ENCODE assay signal across 15 mouse cellular contexts in the genomic region with DNA sequence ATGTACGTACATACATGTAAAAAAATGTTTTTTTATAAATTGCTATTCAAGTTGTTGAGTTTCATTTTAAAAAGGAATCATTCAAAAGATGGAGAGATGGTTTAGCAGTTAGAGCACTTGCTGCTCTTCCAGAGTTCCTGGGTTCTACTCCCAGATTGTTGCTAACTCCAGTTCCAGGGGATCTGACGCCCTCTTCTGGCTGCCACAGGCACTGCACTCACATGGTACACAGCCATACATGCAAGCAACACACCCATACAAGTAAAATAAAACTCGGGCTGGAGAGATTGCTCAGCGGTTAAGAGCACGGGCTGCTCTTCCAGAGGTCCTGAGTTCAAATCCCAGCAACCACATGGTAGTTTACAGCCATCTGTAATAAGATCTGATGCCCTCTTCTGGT. TPM values are rescaled to one million over a fixed set of nuclear protein-coding genes. Genes with fewer than 3 reads are reported as not detected.
DNase-seq lines count a peak whose midpoint lies in the region; TF ChIP-seq lines count a peak whose summit lies in the region.
"Had no signal": no experiment of that assay in that cellular context is flagged by ENCODE, and none has a peak within 500 bp of the region (broad histone marks: within the 10 kb centered on the region; RNA-seq: fewer than 3 reads in every experiment).

No protein-coding gene starts in this region.

- H3K36me3 ChIP-seq in testis, adult 2 months (ENCODE audit: control insufficient read depth, insufficient read depth, low read length): no peaks in the 10 kb centered on the region
- H3K36me3 ChIP-seq: embryonic facial prominence, embryonic 15.5 days; forebrain, embryonic 12.5 days; hindbrain, embryonic 15.5 days; limb, embryonic 15.5 days; midbrain, embryonic 10.5 days had no signal

- H3K27ac ChIP-seq in layer of hippocampus, adult 2 months: no peak overlapping the region
- no peak overlapping the region for H3K27ac ChIP-seq in testis, adult 2 months (ENCODE audit: control insufficient read depth, insufficient read depth, low read depth, low read length)
- H3K27ac ChIP-seq in bone marrow, adult 2 months (ENCODE audit: control insufficient read depth, insufficient read depth, low read depth, low read length, poor library complexity): no peak overlapping the region
- H3K27ac ChIP-seq: embryonic facial prominence, embryonic 15.5 days; forebrain, embryonic 12.5 days; hindbrain, embryonic 15.5 days; limb, embryonic 15.5 days; midbrain, embryonic 10.5 days had no signal

- intact Hi-C loops in gastrocnemius, postnatal 36 days (cut with DNase I): no loop called here

- no peaks in the 10 kb centered on the region for H3K27me3 ChIP-seq in testis, adult 2 months (ENCODE audit: control insufficient read depth, insufficient read depth, low read length)
- H3K27me3 ChIP-seq: embryonic facial prominence, embryonic 15.5 days; forebrain, embryonic 12.5 days; hindbrain, embryonic 15.5 days; limb, embryonic 15.5 days had no signal

- no peak for TF ChIP-seq POLR2A in testis, adult 2 months (IDR thresholded peaks at IDR 0.05; ENCODE audit: control insufficient read depth, low read depth, low read length)
- TF ChIP-seq POLR2A in bone marrow, adult 2 months (IDR thresholded peaks at IDR 0.05; ENCODE audit: borderline replicate concordance, control insufficient read depth, low read depth, low read length): no peak

- no peak overlapping the region for H3K4me3 ChIP-seq in layer of hippocampus, adult 2 months
- no peak overlapping the region for H3K4me3 ChIP-seq in testis, adult 2 months (ENCODE audit: control insufficient read depth, low read depth, low read length)
- H3K4me3 ChIP-seq in bone marrow, adult 2 months (replicated peaks; ENCODE audit: control insufficient read depth, low read depth, low read length): no peak overlapping the region
- H3K4me3 ChIP-seq: embryonic facial prominence, embryonic 15.5 days; forebrain, embryonic 12.5 days; hindbrain, embryonic 15.5 days; limb, embryonic 15.5 days; midbrain, embryonic 10.5 days had no signal

- peak; percentile 52 for TF ChIP-seq CTCF in layer of hippocampus, adult 2 months (conservative IDR thresholded peaks at IDR 0.05)
- TF ChIP-seq CTCF in testis, adult 2 months (IDR thresholded peaks at IDR 0.05; ENCODE audit: control insufficient read depth, insufficient read depth, insufficient replicate concordance, low read depth, low read length): peak; percentile 58; the same call in 1 of the 2 replicates
- TF ChIP-seq CTCF in bone marrow, adult 2 months (IDR thresholded peaks at IDR 0.05; ENCODE audit: control insufficient read depth, insufficient read depth, low read length): peak; percentile 23; the same call in 1 of the 2 replicates

- 94% methylated on average over 5 of the region's 5 CpGs for WGBS in bone marrow, adult 2 months

- no peak for DNase-seq in layer of hippocampus, adult 2 months (ENCODE audit: low spot score in 2 of 2)
- DNase-seq in layer of hippocampus, adult 11-12 months (ENCODE audit: low spot score): no peak
- DNase-seq in testis, postnatal 14 days (ENCODE audit: low spot score): no peak
- DNase-seq in ovary, postnatal 10 days (ENCODE audit: low spot score): no peak
- no peak for DNase-seq in gastrocnemius, postnatal 36 days
- DNase-seq: cerebellum, adult 9-10 months; heart, postnatal 10 days; lung, postnatal 36 days had no signal

- H3K4me1 ChIP-seq in testis, adult 2 months (ENCODE audit: control insufficient read depth, insufficient read depth, low read length): peaks cover 4% of the 10 kb centered on the region; the same call in 1 of the 2 replicates
- H3K4me1 ChIP-seq in bone marrow, adult 2 months (ENCODE audit: control insufficient read depth, insufficient read depth, low read length): no peaks in the 10 kb centered on the region
- H3K4me1 ChIP-seq: embryonic facial prominence, embryonic 15.5 days had no signal

RNA-seq across cellular contexts. Expression of gene Rbp1, which starts 49.4 kb away (rescaled TPM):
- 1 to 10 TPM; 4.3 to 4.9 TPM for total RNA-seq in layer of hippocampus, adult 2 months (2021)
- 3.2 and 4.3 TPM in 2 replicates for polyA plus RNA-seq in testis, adult 2 months (2012; rRNA removed)
- polyA plus RNA-seq in bone marrow, adult 2 months (2011; ENCODE audit: insufficient read depth, insufficient read length, low replicate concordance, missing spikeins): 2.9 and 4.9 TPM in 2 replicates
- total RNA-seq in gastrocnemius, postnatal 36 days (2021): 1 to 10 TPM; 1.2 to 1.5 TPM
